Mouse (Mus musculus) MEL (cell line): Measurements from ENCODE around the gene Atp5g1. TPM values are rescaled to one million over a fixed set of nuclear protein-coding genes. Genes with fewer than 3 reads are reported as not detected.

Experiments used
- DNase-seq: peaks from one replicate; pipeline ENCODE4 v3.0.0; 2011; ENCODE audit warnings: low read depth, low spot score
- H3K27ac ChIP-seq: 2 replicates; pipeline ENCODE4 v1.5.1; 2012; ENCODE audit warnings: low read depth, mild to moderate bottlenecking, control low read depth, low read length, moderate library complexity; ENCODE audit not compliant: control insufficient read depth
- H3K27me3 ChIP-seq, 2 experiments: fragments of 150-350 bp in 1 of 2; sonication (generic) in 1 of 2; 2 replicates each; pipeline ENCODE4 v1.6.1; 2012; ENCODE audit warnings: low read length in 2 of 2, mild to moderate bottlenecking in 2 of 2, improper control_type of control experiment in 1 of 2, moderate library complexity in 1 of 2; ENCODE audit not compliant: insufficient read depth in 2 of 2, control insufficient read depth in 1 of 2
- H3K36me3 ChIP-seq, 2 experiments: 2 replicates each; pipeline ENCODE4 v1.6.1; 2012 to 2014; ENCODE audit warnings: low read length in 2 of 2, improper control_type of control experiment in 1 of 2, inconsistent platforms in 1 of 2, mild to moderate bottlenecking in 1 of 2; ENCODE audit not compliant: insufficient read depth in 2 of 2, control insufficient read depth in 1 of 2
- H3K4me1 ChIP-seq, 2 experiments: fragments of 150-350 bp in 1 of 2; sonication (generic) in 1 of 2; 2 replicates each; pipeline ENCODE4 v1.6.1; 2012; ENCODE audit warnings: low read length in 2 of 2, improper control_type of control experiment in 1 of 2, mild to moderate bottlenecking in 1 of 2; ENCODE audit not compliant: insufficient read depth in 2 of 2, control insufficient read depth in 1 of 2
- H3K4me3 ChIP-seq, 2 experiments: fragments of 150-350 bp in 1 of 2; sonication (generic) in 1 of 2; 2 replicates each; pipeline ENCODE4 v1.5.1; 2012; ENCODE audit warnings: low read depth in 2 of 2, low read length in 2 of 2, mild to moderate bottlenecking in 2 of 2, moderate library complexity in 2 of 2, control low read depth in 1 of 2, improper control_type of control experiment in 1 of 2; ENCODE audit not compliant: control insufficient read depth in 1 of 2, insufficient read depth in 1 of 2
- H3K79me2 ChIP-seq: 2 replicates; pipeline ENCODE4 v1.6.1; 2012; ENCODE audit warnings: mild to moderate bottlenecking, low read length, moderate library complexity; ENCODE audit not compliant: control insufficient read depth, poor library complexity, insufficient read depth
- H3K9ac ChIP-seq: 2 replicates; pipeline ENCODE4 v1.6.1; 2012; ENCODE audit warnings: low read depth, mild to moderate bottlenecking, control low read depth, low read length, moderate library complexity; ENCODE audit not compliant: control insufficient read depth, poor library complexity, severe bottlenecking
- H3K9me3 ChIP-seq: fragments of 150-350 bp; sonication (generic); replicated peaks from 2 replicates; pipeline ENCODE4 v1.6.1; 2012; ENCODE audit warnings: mild to moderate bottlenecking, low read length, improper control_type of control experiment, moderate library complexity; ENCODE audit not compliant: insufficient read depth
- BHLHE40 ChIP-seq: IDR thresholded peaks from 2 replicates; pipeline ENCODE4 v1.6.1; 2012; ENCODE audit warnings: low read depth, mild to moderate bottlenecking, inconsistent platforms, low read length, improper control_type of control experiment, borderline replicate concordance
- CTCF ChIP-seq, 3 experiments: IDR thresholded peaks in 2 of 3; conservative IDR thresholded peaks in 1 of 3; 2 replicates each; pipeline ENCODE4 v1.5.1; 2011 to 2012; ENCODE audit warnings: low read length in 3 of 3, low read depth in 2 of 3, mild to moderate bottlenecking in 2 of 3, improper control_type of control experiment in 1 of 3, inconsistent platforms in 1 of 3, mixed read lengths in 1 of 3, moderate library complexity in 1 of 3; ENCODE audit not compliant: control insufficient read depth in 1 of 3, insufficient read depth in 1 of 3, poor library complexity in 1 of 3, severe bottlenecking in 1 of 3
- E2F4 ChIP-seq: IDR thresholded peaks from 2 replicates; pipeline ENCODE4 v1.6.1; 2011; ENCODE audit warnings: low read depth, low read length, improper control_type of control experiment, borderline replicate concordance
- ELF1 ChIP-seq: IDR thresholded peaks from 2 replicates; pipeline ENCODE4 v1.6.1; 2014; ENCODE audit warnings: low read depth, mild to moderate bottlenecking, inconsistent platforms, low read length, improper control_type of control experiment, moderate library complexity
- ETS1 ChIP-seq: IDR thresholded peaks from 2 replicates; pipeline ENCODE4 v1.6.1; 2012; ENCODE audit warnings: low read depth, mild to moderate bottlenecking, inconsistent platforms, low read length, improper control_type of control experiment, moderate library complexity
- GATA1 ChIP-seq: IDR thresholded peaks from 2 replicates; pipeline ENCODE4 v1.6.1; 2011; ENCODE audit warnings: low read depth, low read length, improper control_type of control experiment
- HCFC1 ChIP-seq: IDR thresholded peaks from 2 replicates; pipeline ENCODE4 v1.6.1; 2012; ENCODE audit warnings: low read depth, mild to moderate bottlenecking, inconsistent platforms, low read length, improper control_type of control experiment, moderate library complexity
- KAT2A ChIP-seq: conservative IDR thresholded peaks from 2 replicates; pipeline ENCODE4 v1.6.1; 2012; ENCODE audit warnings: low read depth, low read length, improper control_type of control experiment, inconsistent platforms
- MAFK ChIP-seq: IDR thresholded peaks from 2 replicates; pipeline ENCODE4 v1.6.1; 2011; ENCODE audit warnings: low read depth, mild to moderate bottlenecking, low read length, improper control_type of control experiment, borderline replicate concordance
- MAX ChIP-seq: IDR thresholded peaks from 2 replicates; pipeline ENCODE4 v1.6.1; 2011; ENCODE audit warnings: low read length, improper control_type of control experiment
- MXI1 ChIP-seq: IDR thresholded peaks from 2 replicates; pipeline ENCODE4 v1.6.1; 2011; ENCODE audit warnings: mild to moderate bottlenecking, low read depth, low read length, improper control_type of control experiment
- RCOR1 ChIP-seq: IDR thresholded peaks from 2 replicates; pipeline ENCODE4 v1.6.1; 2012; ENCODE audit warnings: low read depth, mild to moderate bottlenecking, inconsistent platforms, low read length, improper control_type of control experiment
- SIN3A ChIP-seq: IDR thresholded peaks from 2 replicates; pipeline ENCODE4 v1.6.1; 2012; ENCODE audit warnings: low read length, improper control_type of control experiment, inconsistent platforms
- UBTF ChIP-seq: IDR thresholded peaks from 2 replicates; pipeline ENCODE4 v1.6.1; 2012; ENCODE audit warnings: low read depth, mild to moderate bottlenecking, inconsistent platforms, low read length, improper control_type of control experiment, moderate library complexity, borderline replicate concordance; ENCODE audit not compliant: insufficient read depth
- ZC3H11A ChIP-seq: IDR thresholded peaks from 2 replicates; pipeline ENCODE4 v1.6.1; 2012; ENCODE audit warnings: low read depth, mild to moderate bottlenecking, inconsistent platforms, low read length, improper control_type of control experiment
- ZKSCAN1 ChIP-seq: IDR thresholded peaks from 2 replicates; pipeline ENCODE4 v1.6.1; 2012; ENCODE audit warnings: low read depth, mild to moderate bottlenecking, inconsistent platforms, low read length, improper control_type of control experiment, moderate library complexity
- ZMIZ1 ChIP-seq: IDR thresholded peaks from 2 replicates; pipeline ENCODE4 v1.6.1; 2012; ENCODE audit warnings: low read depth, mild to moderate bottlenecking, inconsistent platforms, low read length, improper control_type of control experiment, moderate library complexity
- polyA plus RNA-seq, 2 experiments: library from polyadenylated mRNA; stranded (reverse) in 1 of 2; unstranded in 1 of 2; fragments of >175 nt in 1 of 2; fragments of >200 nt in 1 of 2; gene quantifications; 2 replicates each; pipeline versions ENCODE4 v1.2.1 to v1.2.4; 2012; ENCODE audit warnings: low replicate concordance in 2 of 2, low read depth in 1 of 2; ENCODE audit not compliant: insufficient read length in 2 of 2, insufficient read depth in 1 of 2, missing spikeins in 1 of 2
- total RNA-seq: library from RNA; depleted of rRNA; stranded (reverse); fragments of 300-350 nt; gene quantifications from 2 replicates; pipeline ENCODE4 v1.2.3, GENCODE M21; 2012

Atp5g1 gene
- total and polyA plus RNA-seq, 3 experiments, result 1,519 to 1,694 TPM; not detected in 1

- H3K27ac ChIP-seq, result no peak overlapping the region
- no peak for TF ChIP-seq ZKSCAN1
- no peak for TF ChIP-seq ETS1
- no peak for TF ChIP-seq ELF1
- TF ChIP-seq SIN3A, result no peak
- no peak for TF ChIP-seq MAX
- TF ChIP-seq HCFC1, result no peak
- TF ChIP-seq ZMIZ1, result no peak
- no peak for TF ChIP-seq MAFK
- TF ChIP-seq MXI1, result no peak
- TF ChIP-seq KAT2A, result no peak
- no peak for TF ChIP-seq ZC3H11A
- TF ChIP-seq E2F4, result no peak
- no peak for TF ChIP-seq GATA1
- no peak for TF ChIP-seq UBTF
- TF ChIP-seq CTCF (IDR thresholded peaks at IDR 0.05 in 2 of 3, conservative IDR thresholded peaks at IDR 0.05 in 1 of 3; ENCODE audit: control insufficient read depth in 1 of 3, insufficient read depth in 1 of 3, low read depth in 2 of 3, low read length in 3 of 3, poor library complexity in 1 of 3, severe bottlenecking in 1 of 3), result no peak
- TF ChIP-seq BHLHE40, result no peak
- no peak for TF ChIP-seq RCOR1
- H3K9me3 ChIP-seq, result no peaks in the 10 kb centered on the region
- DNase-seq, result no peak
- peaks cover 1 to 9% of the 10 kb centered on the region in 2 experiments for H3K27me3 ChIP-seq
- no peak overlapping the region for H3K9ac ChIP-seq
- H3K36me3 ChIP-seq, result peaks cover 0 to 2% of the 10 kb centered on the region in 2 experiments; a peak in 2 of 4 replicates
- no peak overlapping the region for H3K4me3 ChIP-seq
- peaks cover 0 to 3% of the 10 kb centered on the region in 2 experiments; a peak in 1 of 4 replicates for H3K4me1 ChIP-seq
- H3K79me2 ChIP-seq, result no peaks in the 10 kb centered on the region
These were observed 39.9 kb upstream of the Atp5g1 start for GRCm38 (mm10) chr11:96115416-96115815.

- H3K9me3 ChIP-seq, result no peaks in the 10 kb centered on the region
- H3K27me3 ChIP-seq, result peaks cover 1 to 9% of the 10 kb centered on the region in 2 experiments
- H3K27ac ChIP-seq, result no peak overlapping the region
- no peak for DNase-seq
- no peaks in the 10 kb centered on the region for H3K79me2 ChIP-seq
- no peak overlapping the region for H3K9ac ChIP-seq
- TF ChIP-seq GATA1, result peak; percentile 48
- TF ChIP-seq UBTF, result no peak
- H3K4me3 ChIP-seq, result no peak overlapping the region
- no peaks in the 10 kb centered on the region; a peak in 1 of 4 replicates for H3K36me3 ChIP-seq
- no peaks in the 10 kb centered on the region for H3K4me1 ChIP-seq
These were observed 38.6 kb upstream of the Atp5g1 start for GRCm38 (mm10) chr11:96114077-96114476.
